Mouse (Mus musculus): ENCODE measurements around the gene Ank3.

- TF ChIP-seq CTCF (IDR thresholded peaks at IDR 0.05; ENCODE audit: extremely low read depth, insufficient read length, insufficient replicate concordance, low read depth, low read length): no peak
- TF ChIP-seq POLR2A (IDR thresholded peaks at IDR 0.05; ENCODE audit: low read depth, low read length): no peak
These were observed 472.4 kb downstream of the Ank3 start for GRCm38 (mm10) chr10:69870947-69871346.
